In the genomic region with DNA sequence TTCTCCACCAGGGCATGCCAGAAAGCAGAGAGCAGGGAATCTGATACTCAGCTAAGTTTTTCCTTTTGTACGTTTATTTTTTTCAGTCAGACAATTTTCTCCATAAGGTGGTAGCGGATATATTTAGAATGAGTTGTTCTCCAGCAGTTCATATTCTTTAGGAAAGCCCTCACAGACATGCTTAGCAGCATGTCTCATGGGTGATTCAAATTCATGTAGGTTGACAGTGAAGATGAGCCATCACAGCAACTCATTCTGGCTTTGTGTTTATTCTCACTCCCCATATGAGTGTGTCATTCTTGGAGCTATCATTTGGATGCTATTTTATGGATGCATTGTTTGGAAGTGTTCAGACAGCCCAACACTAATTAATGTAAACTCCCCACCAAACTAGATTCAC, we compare ENCODE assay signal across 15 mouse cellular contexts.
"Had no signal": no experiment of that assay in that cellular context is flagged by ENCODE, and none has a peak within 500 bp of the region (broad histone marks: within the 10 kb centered on the region; RNA-seq: fewer than 3 reads in every experiment).

No protein-coding gene starts in this region.

- H3K4me2 ChIP-seq: neural tube, embryonic 12.5 days; neural tube, embryonic 13.5 days; neural tube, embryonic 15.5 days; stomach, embryonic 15.5 days had no signal

- H3K9me3 ChIP-seq: neural tube, embryonic 12.5 days; neural tube, embryonic 13.5 days; neural tube, embryonic 15.5 days; stomach, embryonic 15.5 days had no signal

- H3K9ac ChIP-seq: neural tube, embryonic 12.5 days; neural tube, embryonic 13.5 days; neural tube, embryonic 15.5 days; stomach, embryonic 15.5 days had no signal

- DNase-seq: retina, postnatal 1 day; right cerebral cortex, postnatal 25 days; right cerebral cortex, postnatal 4 days; spleen, adult 18-20 months; thymus, adult 18-20 months; thymus, adult 2 months; thymus, postnatal 14 days; thymus, postnatal 25 days; thymus, postnatal 36 days; thymus, postnatal 4 days had no signal

- H3K27ac ChIP-seq: neural tube, embryonic 12.5 days; neural tube, embryonic 13.5 days; neural tube, embryonic 15.5 days; stomach, embryonic 15.5 days; stomach, postnatal 0 days had no signal

- H3K4me1 ChIP-seq: neural tube, embryonic 12.5 days; neural tube, embryonic 13.5 days; neural tube, embryonic 15.5 days; stomach, embryonic 15.5 days had no signal

- H3K27me3 ChIP-seq: neural tube, embryonic 12.5 days; neural tube, embryonic 13.5 days; neural tube, embryonic 15.5 days; stomach, embryonic 15.5 days had no signal

- H3K36me3 ChIP-seq: neural tube, embryonic 12.5 days; neural tube, embryonic 13.5 days; neural tube, embryonic 15.5 days; stomach, embryonic 15.5 days had no signal

- H3K4me3 ChIP-seq: neural tube, embryonic 12.5 days; neural tube, embryonic 13.5 days; neural tube, embryonic 15.5 days; stomach, embryonic 15.5 days had no signal
